Mouse (Mus musculus): ENCODE measurements around the gene Engase. TPM values are rescaled to one million over a fixed set of nuclear protein-coding genes. Genes with fewer than 3 reads are reported as not detected.
A peak's percentile ranks its signal among the peaks of the same experiment; 100 is the strongest.

Engase gene
- polyA plus RNA-seq, 1 experiment from 2014 or later, result 7.3 TPM

- H3K4me2 ChIP-seq (replicated peaks), result no peak overlapping the region
- H3K4me3 ChIP-seq, result no peak overlapping the region
- H3K4me1 ChIP-seq, result peaks cover 25% of the 10 kb centered on the region
- peaks cover 15% of the 10 kb centered on the region for H3K27me3 ChIP-seq
- H3K27ac ChIP-seq (replicated peaks), result no peak overlapping the region
- no peak overlapping the region for H3K9ac ChIP-seq (replicated peaks)
- H3K36me3 ChIP-seq, result no peaks in the 10 kb centered on the region
- 84% methylated on average over 12 of the region's 12 CpGs for WGBS
- H3K9me3 ChIP-seq, result no peaks in the 10 kb centered on the region
- no peak for ATAC-seq (ENCODE audit: low FRiP score, low read depth)
Observed at GRCm38 (mm10) chr11:118494001-118494737, 17.5 kb downstream of the Engase start.

GRCm38 (mm10) chr11:118495065-118495464 is 18.4 kb downstream of the Engase start:
- WGBS, result 55% methylated on average over 5 of the region's 5 CpGs
- H3K27me3 ChIP-seq, result peaks cover 14% of the 10 kb centered on the region
- H3K4me2 ChIP-seq (replicated peaks), result no peak overlapping the region
- no peak for ATAC-seq (ENCODE audit: low FRiP score, low read depth)
- H3K9ac ChIP-seq (replicated peaks), result no peak overlapping the region
- no peak overlapping the region for H3K4me3 ChIP-seq
- H3K27ac ChIP-seq (replicated peaks), result no peak overlapping the region
- peaks cover 24% of the 10 kb centered on the region for H3K4me1 ChIP-seq
- no peaks in the 10 kb centered on the region for H3K9me3 ChIP-seq
- H3K36me3 ChIP-seq, result no peaks in the 10 kb centered on the region

- Histone ChIP-seq H3K27me3 (peaks cover 6% of the 10 kb centered on the region; the same call in 1 of the 2 replicates), H3K9ac (replicated peaks) (no peak overlapping the region), H3K9me3 (no peaks in the 10 kb centered on the region), H3K36me3 (no peaks in the 10 kb centered on the region), H3K4me2 (replicated peaks) (no peak overlapping the region), H3K4me3 (no peak overlapping the region), H3K4me1 (peaks cover 15% of the 10 kb centered on the region), H3K27ac (replicated peaks) (no peak overlapping the region)
- ATAC-seq (ENCODE audit: low FRiP score, low read depth), result no peak
- 58% methylated on average over 19 of the region's 20 CpGs for WGBS
Observed at GRCm38 (mm10) chr11:118496066-118496689, 19.5 kb downstream of the Engase start.

- Histone ChIP-seq H3K4me2 (replicated peaks) (no peak overlapping the region; the same call in 1 of the 2 replicates), H3K9me3 (no peaks in the 10 kb centered on the region), H3K4me3 (no peak overlapping the region), H3K4me1 (peaks cover 11% of the 10 kb centered on the region), H3K27ac (replicated peaks) (no peak overlapping the region), H3K36me3 (no peaks in the 10 kb centered on the region), H3K9ac (replicated peaks) (no peak overlapping the region), H3K27me3 (peaks cover 41% of the 10 kb centered on the region)
- 65% methylated on average over 6 of the region's 6 CpGs for WGBS
- ATAC-seq (ENCODE audit: low FRiP score, low read depth), result no peak
Observed at GRCm38 (mm10) chr11:118502990-118503389, 26.4 kb downstream of the Engase start.

- H3K4me2 ChIP-seq (replicated peaks), result no peak overlapping the region; the same call in 1 of the 2 replicates
- peaks cover 41% of the 10 kb centered on the region for H3K27me3 ChIP-seq
- no peak overlapping the region for H3K9ac ChIP-seq (replicated peaks)
- H3K27ac ChIP-seq (replicated peaks), result no peak overlapping the region
- peaks cover 11% of the 10 kb centered on the region for H3K4me1 ChIP-seq
- WGBS, result 35% methylated on average over 34 of the region's 34 CpGs
- H3K9me3 ChIP-seq, result no peaks in the 10 kb centered on the region
- H3K36me3 ChIP-seq, result no peaks in the 10 kb centered on the region
- H3K4me3 ChIP-seq, result no peak overlapping the region
- no peak for ATAC-seq (ENCODE audit: low FRiP score, low read depth)
Observed at GRCm38 (mm10) chr11:118503418-118504179, 27.0 kb downstream of the Engase start.

GRCm38 (mm10) chr11:118504180-118504454 is 27.5 kb downstream of the Engase start:
- peaks cover 11% of the 10 kb centered on the region for H3K4me1 ChIP-seq
- no peak overlapping the region for H3K4me2 ChIP-seq (replicated peaks)
- peaks cover 41% of the 10 kb centered on the region for H3K27me3 ChIP-seq
- no peaks in the 10 kb centered on the region for H3K9me3 ChIP-seq
- no peak overlapping the region for H3K4me3 ChIP-seq
- no peak overlapping the region for H3K27ac ChIP-seq (replicated peaks)
- H3K36me3 ChIP-seq, result no peaks in the 10 kb centered on the region
- 75% methylated on average over 5 of the region's 5 CpGs for WGBS
- no peak overlapping the region for H3K9ac ChIP-seq (replicated peaks)
- no peak for ATAC-seq (ENCODE audit: low FRiP score, low read depth)

- no peak overlapping the region for H3K27ac ChIP-seq (replicated peaks)
- 91% methylated on average over 6 of the region's 6 CpGs for WGBS
- H3K4me2 ChIP-seq (replicated peaks), result no peak overlapping the region
- H3K4me3 ChIP-seq, result no peak overlapping the region
- H3K9me3 ChIP-seq, result no peaks in the 10 kb centered on the region
- no peak overlapping the region for H3K9ac ChIP-seq (replicated peaks)
- peaks cover 40% of the 10 kb centered on the region for H3K27me3 ChIP-seq
- H3K4me1 ChIP-seq, result peaks cover 16% of the 10 kb centered on the region
- no peaks in the 10 kb centered on the region for H3K36me3 ChIP-seq
- ATAC-seq (ENCODE audit: low FRiP score, low read depth), result no peak
Observed at GRCm38 (mm10) chr11:118507095-118507494, 30.5 kb downstream of the Engase start.

- no peaks in the 10 kb centered on the region for H3K36me3 ChIP-seq
- H3K4me3 ChIP-seq, result no peak overlapping the region
- 37% methylated on average over 5 of the region's 5 CpGs for WGBS
- peaks cover 24% of the 10 kb centered on the region for H3K4me1 ChIP-seq
- 0 out of 2 replicates have a peak, but pooled peaks have one; percentile 21 for ATAC-seq (ENCODE audit: low FRiP score, low read depth)
- H3K9me3 ChIP-seq, result no peaks in the 10 kb centered on the region
- H3K9ac ChIP-seq (replicated peaks), result no peak overlapping the region
- H3K27me3 ChIP-seq, result peaks cover 37% of the 10 kb centered on the region
- 0 out of 2 replicates have a peak overlapping the region, but pooled peaks have one; percentile 26 for H3K27ac ChIP-seq (replicated peaks)
- no peak overlapping the region for H3K4me2 ChIP-seq (replicated peaks)
Observed at GRCm38 (mm10) chr11:118507904-118508303, 31.3 kb downstream of the Engase start.

GRCm38 (mm10) chr11:118508341-118508740 is 31.7 kb downstream of the Engase start:
- 71% methylated on average over 7 of the region's 7 CpGs for WGBS

GRCm38 (mm10) chr11:118511851-118512250 is 35.2 kb downstream of the Engase start:
- Histone ChIP-seq H3K4me2 (replicated peaks) (no peak overlapping the region), H3K27ac (replicated peaks) (no peak overlapping the region), H3K4me1 (peaks cover 20% of the 10 kb centered on the region), H3K27me3 (peaks cover 13% of the 10 kb centered on the region), H3K36me3 (no peaks in the 10 kb centered on the region), H3K9ac (replicated peaks) (0 out of 2 replicates have a peak overlapping the region, but pooled peaks have one; percentile 28), H3K9me3 (no peaks in the 10 kb centered on the region), H3K4me3 (no peak overlapping the region)
- ATAC-seq (ENCODE audit: low FRiP score, low read depth), result no peak
- WGBS, result 69% methylated on average over 6 of the region's 6 CpGs

More at GRCm38 (mm10) chr11:118508341-118508740, 31.7 kb downstream of the Engase start:
- Histone ChIP-seq H3K9me3 (no peaks in the 10 kb centered on the region), H3K4me3 (no peak overlapping the region), H3K27ac (replicated peaks) (no peak overlapping the region), H3K36me3 (no peaks in the 10 kb centered on the region), H3K4me2 (replicated peaks) (no peak overlapping the region), H3K9ac (replicated peaks) (0 out of 2 replicates have a peak overlapping the region, but pooled peaks have one; percentile 11), H3K4me1 (peaks cover 22% of the 10 kb centered on the region), H3K27me3 (peaks cover 37% of the 10 kb centered on the region)
- no peak for ATAC-seq (ENCODE audit: low FRiP score, low read depth)

GRCm38 (mm10) chr11:118512257-118512910 is 35.8 kb downstream of the Engase start:
- H3K27me3 ChIP-seq, result peaks cover 9% of the 10 kb centered on the region; the same call in 1 of the 2 replicates
- H3K4me2 ChIP-seq (replicated peaks), result no peak overlapping the region
- no peaks in the 10 kb centered on the region for H3K9me3 ChIP-seq
- H3K4me3 ChIP-seq, result no peak overlapping the region
- ATAC-seq (ENCODE audit: low FRiP score, low read depth), result no peak
- 61% methylated on average over 15 of the region's 15 CpGs for WGBS
- 0 out of 2 replicates have a peak overlapping the region, but pooled peaks have one; percentile 28 for H3K9ac ChIP-seq (replicated peaks)
- no peak overlapping the region for H3K27ac ChIP-seq (replicated peaks)
- no peaks in the 10 kb centered on the region for H3K36me3 ChIP-seq
- H3K4me1 ChIP-seq, result peaks cover 20% of the 10 kb centered on the region
